Mouse (Mus musculus): ENCODE measurements around the gene Zfp974.
"Not testable (repeated sequence)": the region's sequence is repeated elsewhere in the genome, so short reads cannot be mapped to it uniquely, and the experiment has no call there.

Zfp974 gene

DNA sequence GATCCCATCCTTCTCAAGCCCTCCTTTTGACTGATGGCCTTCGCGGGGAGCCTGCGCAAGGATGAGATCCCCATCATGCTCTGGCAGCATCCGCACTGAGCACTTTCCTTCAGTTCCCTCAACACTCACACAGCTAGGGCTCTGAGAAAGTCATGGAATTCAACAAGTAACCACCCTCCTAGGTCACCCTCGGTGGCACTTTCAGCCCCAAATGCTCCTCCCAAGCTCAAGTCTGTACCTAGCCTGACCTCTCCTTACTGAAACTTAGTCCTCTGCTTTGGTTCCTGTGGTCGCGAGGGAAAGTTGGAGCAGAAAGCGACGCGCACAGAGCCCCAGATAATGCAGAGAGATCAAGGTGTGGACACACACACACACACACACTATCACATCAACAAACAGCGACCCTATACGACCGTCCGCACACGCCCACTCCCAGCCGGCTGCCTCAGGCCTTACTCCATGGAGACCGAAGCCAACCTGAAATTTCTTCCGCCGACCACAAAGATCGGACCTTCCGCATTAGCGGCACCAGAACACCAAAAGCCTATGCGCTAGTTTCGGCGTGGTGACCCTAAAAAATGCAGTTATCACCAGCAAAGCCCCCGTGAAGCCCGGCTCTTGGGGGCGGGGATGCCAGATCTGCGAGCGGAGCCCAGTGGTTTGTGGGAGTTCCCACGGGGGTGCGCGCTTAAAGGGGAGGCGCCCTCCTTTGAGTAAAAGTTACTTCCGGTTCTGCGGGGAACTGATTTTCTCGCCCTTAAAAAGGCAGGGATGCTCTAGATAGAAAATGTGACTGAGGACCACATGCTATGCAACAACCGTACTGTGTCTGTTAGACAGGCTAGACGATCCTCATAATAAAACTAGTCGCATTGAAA lies at the start of gene Zfp974:
Gene Zfp974 (minus strand): TSS at position 643 of the 878 bp plus-strand sequence.
- CTCF ChIA-PET, result interaction anchor here (0.8 to 1.4 kb wide), 2 partner anchors 57 to 69 kb away, joined by 4 to 8 read pairs; no protein-coding TSS in a partner anchor

DNA sequence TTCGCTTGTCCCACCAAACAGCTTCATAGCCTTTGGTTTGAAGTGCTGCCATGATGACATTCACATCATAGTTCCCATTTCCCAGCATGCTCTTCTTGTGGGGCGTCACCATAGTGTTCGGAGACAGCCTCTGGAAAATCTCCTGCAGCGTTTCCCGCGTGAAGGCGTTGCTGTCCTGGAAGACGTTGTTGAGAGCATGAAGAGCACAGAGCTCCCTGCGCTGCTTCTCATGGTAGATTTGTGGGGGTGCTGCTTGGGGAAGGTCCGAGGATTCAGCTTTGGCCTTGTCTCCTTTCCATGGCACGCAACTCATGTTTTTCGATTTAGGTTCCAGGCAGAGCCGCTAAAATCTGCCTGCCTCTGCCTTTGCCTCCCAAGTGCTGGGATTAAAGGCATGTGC lies 20.2 kb upstream of the Zfp974 start:
- CTCF ChIA-PET, result not testable (repeated sequence)

- CTCF ChIA-PET, result not testable (repeated sequence)
Observed at GRCm38 (mm10) chr7:27941869-27942268, 12.6 kb upstream of the Zfp974 start.

DNA sequence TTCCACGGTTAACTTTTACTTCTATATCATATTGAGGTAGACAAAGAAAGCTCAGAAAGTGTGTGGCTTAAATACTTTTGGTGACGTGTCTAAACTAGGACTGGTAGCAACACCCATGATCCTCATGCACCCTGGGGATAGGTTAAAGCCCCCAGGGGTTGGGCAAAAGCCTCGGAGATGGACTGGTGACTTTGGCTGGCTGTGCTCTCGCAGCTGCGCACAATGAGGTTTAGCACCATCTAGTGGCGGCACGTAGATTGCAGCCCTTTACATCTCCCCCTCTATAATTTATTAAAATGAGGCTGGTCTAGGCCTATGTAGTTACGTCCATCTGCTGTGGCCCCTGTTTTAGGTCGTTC lies 4.5 kb upstream of the Zfp974 start:
- CTCF ChIA-PET, result not testable (repeated sequence)

GRCm38 (mm10) chr7:27933050-27933799 lies 4.0 kb upstream of the Zfp974 start:
- CTCF ChIA-PET, result no interaction called here

DNA sequence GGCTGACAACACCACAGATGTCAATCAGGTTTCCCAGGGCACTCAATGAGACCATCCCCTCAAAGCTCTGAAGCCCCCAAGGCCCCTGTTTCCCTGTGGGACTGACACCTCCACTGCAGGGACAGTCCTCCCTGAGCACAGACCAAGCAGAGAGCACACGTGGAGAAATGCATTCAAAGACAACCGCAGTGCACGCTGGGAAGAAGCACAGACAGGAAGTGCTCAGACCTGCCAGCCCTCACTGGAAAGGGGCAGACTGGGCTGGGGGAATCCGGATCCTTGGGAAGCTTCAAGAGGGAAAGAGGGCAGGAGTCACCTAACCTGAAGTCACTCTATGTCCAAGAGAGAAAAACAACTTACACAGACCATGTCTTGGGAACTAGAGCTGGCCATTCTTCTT lies 2.2 kb downstream of the Zfp974 start:
- CTCF ChIA-PET, result not testable (repeated sequence)

DNA sequence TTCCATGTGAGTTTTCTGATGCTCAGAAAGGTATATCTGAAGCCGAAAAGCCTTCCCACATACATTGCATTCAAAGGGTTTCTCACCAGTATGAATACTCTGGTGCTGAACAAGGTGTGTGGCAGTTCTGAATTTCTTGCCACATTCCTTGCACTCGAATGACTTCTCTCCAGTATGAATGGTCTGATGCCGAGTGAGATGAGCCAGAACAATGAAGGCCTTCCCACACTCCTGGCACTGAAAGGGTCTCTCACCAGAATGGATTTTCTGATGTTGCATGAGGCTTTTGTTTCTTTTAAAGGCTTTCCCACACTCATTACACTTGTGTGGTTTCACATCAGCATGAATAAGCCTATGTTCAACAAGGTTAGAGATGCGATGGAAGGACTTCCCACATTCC lies 18.3 kb downstream of the Zfp974 start:
- CTCF ChIA-PET, result not testable (repeated sequence)

GRCm38 (mm10) chr7:27905061-27905848 lies 24.0 kb downstream of the Zfp974 start:
- CTCF ChIA-PET, result no interaction called here

DNA sequence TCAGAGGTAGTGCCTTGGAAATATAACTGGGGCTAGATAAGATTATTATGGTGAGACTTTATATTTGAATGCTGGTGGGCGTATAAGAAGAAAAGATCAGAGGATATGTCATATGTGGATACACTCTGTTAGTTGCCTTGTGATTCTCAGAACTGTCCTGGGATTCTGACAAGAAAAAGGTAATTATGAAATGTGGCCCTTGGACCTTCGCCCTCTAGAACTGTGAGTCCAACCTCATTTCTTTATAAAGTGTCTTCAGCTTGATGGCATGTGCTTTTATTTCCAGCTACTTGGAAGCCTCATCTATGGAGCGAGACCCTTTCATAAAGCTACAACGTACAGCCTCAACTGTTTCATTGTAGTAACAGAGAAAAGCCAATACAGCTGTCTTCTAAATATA lies 28.7 kb downstream of the Zfp974 start:
- CTCF ChIA-PET, result no interaction called here

- CTCF ChIA-PET, result no interaction called here
Observed at GRCm38 (mm10) chr7:27881721-27882120, 47.5 kb downstream of the Zfp974 start.

GRCm38 (mm10) chr7:27862578-27862977 lies 66.7 kb downstream of the Zfp974 start:
- CTCF ChIA-PET, result not testable (repeated sequence)

GRCm38 (mm10) chr7:27860396-27861235 lies 68.6 kb downstream of the Zfp974 start:
- CTCF ChIA-PET, result interaction anchor here (0.7 to 1.1 kb wide), 2 partner anchors 69 to 1160 kb away, joined by 3 to 4 read pairs; partner anchors contain the start of gene Zfp974

DNA sequence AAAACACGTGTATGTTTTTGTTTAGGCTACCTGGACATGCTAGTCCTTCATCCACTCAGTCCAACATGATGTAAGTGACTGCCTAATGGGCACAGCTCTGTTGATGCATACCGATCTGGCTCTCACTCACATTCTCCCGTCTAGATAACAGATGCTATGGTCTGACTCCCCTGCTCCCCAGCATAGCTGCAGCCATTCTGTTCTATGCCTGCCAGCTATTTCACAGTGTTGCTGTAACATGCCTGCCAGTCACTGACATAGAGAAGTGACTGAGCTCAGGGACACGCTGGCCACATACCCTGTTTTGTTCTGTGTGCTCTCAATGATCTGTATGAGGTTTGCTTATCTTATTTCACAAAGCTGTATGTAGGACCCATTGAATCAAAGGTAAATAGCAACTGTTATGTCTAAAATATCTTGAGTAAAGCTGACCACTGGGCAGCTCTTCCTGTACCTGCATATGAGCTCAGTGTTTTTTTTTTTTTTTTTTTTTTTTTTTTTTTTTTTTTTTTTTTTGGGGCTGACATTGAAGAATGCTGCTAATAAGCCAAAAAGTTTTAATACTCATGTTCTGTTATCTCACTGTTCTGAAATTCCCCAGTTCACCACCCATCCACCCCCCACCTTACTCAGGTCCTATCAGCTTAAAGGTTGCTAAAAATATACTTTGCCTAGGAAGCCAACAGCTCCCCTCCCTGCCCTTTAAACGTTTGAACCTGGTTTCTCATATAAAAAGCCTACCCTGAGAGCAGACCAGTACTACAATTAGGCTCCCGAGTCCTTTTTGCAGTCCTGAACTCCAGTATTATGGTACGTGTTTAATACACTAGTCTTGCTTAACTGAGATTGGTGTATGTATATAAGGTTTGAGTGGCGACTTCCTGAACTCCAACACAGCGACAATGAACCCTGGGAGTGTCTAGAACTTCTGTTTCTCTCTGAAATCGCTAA lies 69.7 kb downstream of the Zfp974 start:
- CTCF ChIA-PET, result interaction anchor here (0.7 to 1.1 kb wide), 2 partner anchors 41 to 70 kb away, joined by 4 read pairs; partner anchors contain the start of gene Zfp974

Data from spleen, embryonic (tissue).